Mouse (Mus musculus): ENCODE measurements at regions not wholly inside any gene's neighbourhood (a gene's known extent, or its start where the extent isn't known, plus 50 kb on each side); places are given as distances from the start of the nearest gene placed in this dataset.
"Not testable (repeated sequence)": the region's sequence is repeated elsewhere in the genome, so short reads cannot be mapped to it uniquely, and the experiment has no call there.

- 85% methylated on average over 6 of the region's 6 CpGs for WGBS
- Histone ChIP-seq H3K4me2 (ENCODE audit: low read length) (no peak overlapping the region), H3K4me1 (replicated peaks; ENCODE audit: control insufficient read depth, insufficient read depth, low read length) (no peaks in the 10 kb centered on the region), H3K36me3 (ENCODE audit: control insufficient read depth, insufficient read depth) (no peaks in the 10 kb centered on the region), H3K4me3 (replicated peaks; ENCODE audit: low read length) (no peak overlapping the region), H3K9me3 (ENCODE audit: control insufficient read depth, low read length) (no peaks in the 10 kb centered on the region), H3K27ac (ENCODE audit: low read length) (no peak overlapping the region), H3K27me3 (replicated peaks; ENCODE audit: control insufficient read depth, insufficient read depth, low read length) (no peaks in the 10 kb centered on the region), H3K9ac (replicated peaks; ENCODE audit: low read depth, low read length) (no peak overlapping the region)
- no peak for ATAC-seq
Measured at GRCm38 (mm10) chr15:59721018-59721417, 295.4 kb downstream of the 4933412E24Rik start.

- Histone ChIP-seq H3K27ac (ENCODE audit: low read length) (no peak overlapping the region), H3K27me3 (replicated peaks; ENCODE audit: control insufficient read depth, insufficient read depth, low read length) (no peaks in the 10 kb centered on the region), H3K4me2 (ENCODE audit: low read length) (no peak overlapping the region), H3K4me1 (replicated peaks; ENCODE audit: control insufficient read depth, insufficient read depth, low read length) (no peaks in the 10 kb centered on the region), H3K4me3 (replicated peaks; ENCODE audit: low read length) (no peak overlapping the region), H3K9ac (replicated peaks; ENCODE audit: low read depth, low read length) (no peak overlapping the region), H3K9me3 (ENCODE audit: control insufficient read depth, low read length) (no peaks in the 10 kb centered on the region), H3K36me3 (ENCODE audit: control insufficient read depth, insufficient read depth) (no peaks in the 10 kb centered on the region)
- no peak for ATAC-seq
- 87% methylated on average over 6 of the region's 6 CpGs for WGBS
Measured at GRCm38 (mm10) chr15:59720149-59720548, 296.3 kb downstream of the 4933412E24Rik start.

GRCm38 (mm10) chr15:59719383-59720128 lies 296.9 kb downstream of the 4933412E24Rik start:
- H3K4me2 ChIP-seq (ENCODE audit: low read length); H3K4me1 ChIP-seq (replicated peaks; ENCODE audit: control insufficient read depth, insufficient read depth, low read length); H3K9ac ChIP-seq (replicated peaks; ENCODE audit: low read depth, low read length); H3K27me3 ChIP-seq (replicated peaks; ENCODE audit: control insufficient read depth, insufficient read depth, low read length); H3K9me3 ChIP-seq (ENCODE audit: control insufficient read depth, low read length); H3K27ac ChIP-seq (ENCODE audit: low read length); ATAC-seq; H3K4me3 ChIP-seq (replicated peaks; ENCODE audit: low read length); H3K36me3 ChIP-seq (ENCODE audit: control insufficient read depth, insufficient read depth): not testable (repeated sequence)
- 87% methylated on average over 6 of the region's 6 CpGs for WGBS

GRCm38 (mm10) chr15:59716872-59717271 lies 299.5 kb downstream of the 4933412E24Rik start:
- Histone ChIP-seq H3K4me3 (replicated peaks; ENCODE audit: low read length) (no peak overlapping the region), H3K27me3 (replicated peaks; ENCODE audit: control insufficient read depth, insufficient read depth, low read length) (no peaks in the 10 kb centered on the region), H3K36me3 (ENCODE audit: control insufficient read depth, insufficient read depth) (no peaks in the 10 kb centered on the region), H3K9ac (replicated peaks; ENCODE audit: low read depth, low read length) (no peak overlapping the region), H3K9me3 (ENCODE audit: control insufficient read depth, low read length) (no peaks in the 10 kb centered on the region), H3K27ac (ENCODE audit: low read length) (no peak overlapping the region), H3K4me2 (ENCODE audit: low read length) (no peak overlapping the region), H3K4me1 (replicated peaks; ENCODE audit: control insufficient read depth, insufficient read depth, low read length) (no peaks in the 10 kb centered on the region)
- no peak for ATAC-seq
- WGBS = 77% methylated on average over 6 of the region's 6 CpGs

- no peak overlapping the region for H3K27ac ChIP-seq (ENCODE audit: low read length)
- H3K27me3 ChIP-seq (replicated peaks; ENCODE audit: control insufficient read depth, insufficient read depth, low read length) = no peaks in the 10 kb centered on the region
- no peak overlapping the region for H3K4me2 ChIP-seq (ENCODE audit: low read length)
- no peak for ATAC-seq
- H3K4me3 ChIP-seq (replicated peaks; ENCODE audit: low read length) = no peak overlapping the region
- no peak overlapping the region for H3K9ac ChIP-seq (replicated peaks; ENCODE audit: low read depth, low read length)
- H3K36me3 ChIP-seq (ENCODE audit: control insufficient read depth, insufficient read depth) = no peaks in the 10 kb centered on the region
- no peaks in the 10 kb centered on the region for H3K9me3 ChIP-seq (ENCODE audit: control insufficient read depth, low read length)
- no peaks in the 10 kb centered on the region for H3K4me1 ChIP-seq (replicated peaks; ENCODE audit: control insufficient read depth, insufficient read depth, low read length)
- WGBS = 74% methylated on average over 3 of the region's 3 CpGs
Measured at GRCm38 (mm10) chr15:59715951-59716350, 300.5 kb downstream of the 4933412E24Rik start.

- 79% methylated on average over 8 of the region's 8 CpGs for WGBS
- no peak overlapping the region for H3K9ac ChIP-seq (replicated peaks; ENCODE audit: low read depth, low read length)
Measured at GRCm38 (mm10) chr15:59713965-59714739, 302.3 kb downstream of the 4933412E24Rik start.

GRCm38 (mm10) chr15:59712077-59712752 lies 304.2 kb downstream of the 4933412E24Rik start:
- H3K27ac ChIP-seq (ENCODE audit: low read length) = no peak overlapping the region
- no peaks in the 10 kb centered on the region for H3K4me1 ChIP-seq (replicated peaks; ENCODE audit: control insufficient read depth, insufficient read depth, low read length)
- ATAC-seq = no peak
- H3K27me3 ChIP-seq (replicated peaks; ENCODE audit: control insufficient read depth, insufficient read depth, low read length) = no peaks in the 10 kb centered on the region
- H3K4me2 ChIP-seq (ENCODE audit: low read length) = no peak overlapping the region
- WGBS = 82% methylated on average over 5 of the region's 5 CpGs
- no peak overlapping the region for H3K4me3 ChIP-seq (replicated peaks; ENCODE audit: low read length)
- no peaks in the 10 kb centered on the region for H3K36me3 ChIP-seq (ENCODE audit: control insufficient read depth, insufficient read depth)
- no peak overlapping the region for H3K9ac ChIP-seq (replicated peaks; ENCODE audit: low read depth, low read length)
- H3K9me3 ChIP-seq (ENCODE audit: control insufficient read depth, low read length) = no peaks in the 10 kb centered on the region

More at GRCm38 (mm10) chr15:59713965-59714739, 302.3 kb downstream of the 4933412E24Rik start:
- Histone ChIP-seq H3K4me2 (ENCODE audit: low read length) (no peak overlapping the region), H3K9me3 (ENCODE audit: control insufficient read depth, low read length) (no peaks in the 10 kb centered on the region), H3K4me1 (replicated peaks; ENCODE audit: control insufficient read depth, insufficient read depth, low read length) (no peaks in the 10 kb centered on the region), H3K36me3 (ENCODE audit: control insufficient read depth, insufficient read depth) (no peaks in the 10 kb centered on the region), H3K27ac (ENCODE audit: low read length) (no peak overlapping the region), H3K4me3 (replicated peaks; ENCODE audit: low read length) (no peak overlapping the region), H3K27me3 (replicated peaks; ENCODE audit: control insufficient read depth, insufficient read depth, low read length) (no peaks in the 10 kb centered on the region)
- ATAC-seq = no peak

GRCm38 (mm10) chr15:59709925-59710324 lies 306.5 kb downstream of the 4933412E24Rik start:
- no peak overlapping the region for H3K4me3 ChIP-seq (replicated peaks; ENCODE audit: low read length)
- no peak overlapping the region for H3K4me2 ChIP-seq (ENCODE audit: low read length)
- 82% methylated on average over 2 of the region's 2 CpGs for WGBS
- no peak for ATAC-seq
- no peaks in the 10 kb centered on the region for H3K36me3 ChIP-seq (ENCODE audit: control insufficient read depth, insufficient read depth)
- no peaks in the 10 kb centered on the region for H3K27me3 ChIP-seq (replicated peaks; ENCODE audit: control insufficient read depth, insufficient read depth, low read length)
- H3K4me1 ChIP-seq (replicated peaks; ENCODE audit: control insufficient read depth, insufficient read depth, low read length) = no peaks in the 10 kb centered on the region
- no peak overlapping the region for H3K27ac ChIP-seq (ENCODE audit: low read length)
- H3K9me3 ChIP-seq (ENCODE audit: control insufficient read depth, low read length) = no peaks in the 10 kb centered on the region
- no peak overlapping the region for H3K9ac ChIP-seq (replicated peaks; ENCODE audit: low read depth, low read length)

- no peaks in the 10 kb centered on the region for H3K36me3 ChIP-seq (ENCODE audit: control insufficient read depth, insufficient read depth)
- H3K9ac ChIP-seq (replicated peaks; ENCODE audit: low read depth, low read length) = no peak overlapping the region
- no peaks in the 10 kb centered on the region for H3K9me3 ChIP-seq (ENCODE audit: control insufficient read depth, low read length)
- H3K27ac ChIP-seq (ENCODE audit: low read length) = no peak overlapping the region
- H3K27me3 ChIP-seq (replicated peaks; ENCODE audit: control insufficient read depth, insufficient read depth, low read length) = no peaks in the 10 kb centered on the region
- no peak for ATAC-seq
- no peaks in the 10 kb centered on the region for H3K4me1 ChIP-seq (replicated peaks; ENCODE audit: control insufficient read depth, insufficient read depth, low read length)
- H3K4me2 ChIP-seq (ENCODE audit: low read length) = no peak overlapping the region
- H3K4me3 ChIP-seq (replicated peaks; ENCODE audit: low read length) = no peak overlapping the region
Measured at GRCm38 (mm10) chr15:59708402-59708801, 308.0 kb downstream of the 4933412E24Rik start.
